Mouse (Mus musculus) lung, postnatal 0 days (tissue): ENCODE measurements around the gene Jaml.

Source experiments
- CTCF ChIP-seq: IDR thresholded peaks from 2 replicates; pipeline ENCODE4 v1.5.1; 2016; ENCODE audit warnings: antibody characterized with exemption, mild to moderate bottlenecking
- EP300 ChIP-seq: IDR thresholded peaks from 2 replicates; pipeline ENCODE4 v1.6.1; 2016; ENCODE audit warnings: antibody characterized with exemption, mild to moderate bottlenecking, control low read depth

DNA sequence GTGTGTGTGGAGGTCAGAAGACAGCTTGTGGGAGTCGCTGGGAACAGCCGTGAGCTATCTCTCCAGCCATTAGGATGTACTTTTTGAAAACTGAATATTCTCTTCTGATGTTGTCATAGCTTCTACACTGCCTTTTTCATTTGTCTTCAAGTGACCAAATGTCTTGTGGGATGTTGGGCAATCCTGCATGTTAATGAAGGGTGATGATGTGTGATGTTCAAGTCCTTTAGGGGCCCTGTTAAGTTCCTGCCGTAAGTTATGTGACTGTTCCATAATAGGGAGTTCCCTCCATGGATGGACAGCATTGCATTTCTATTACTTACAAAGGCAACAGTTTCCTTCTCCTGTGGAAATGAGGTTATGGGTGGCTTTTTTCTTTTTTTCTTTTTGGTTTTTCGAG lies 12.2 kb upstream of the Jaml start:
- TF ChIP-seq CTCF (no peak), EP300 (no peak)
